Comparison of ENCODE assay signal across 23 mouse cellular contexts in genomic region chr19:21624148-21624535, GRCm38 (mm10). TPM values are rescaled to one million over a fixed set of nuclear protein-coding genes. Genes with fewer than 3 reads are reported as not detected.
DNase-seq lines count a peak whose midpoint lies in the region; ATAC-seq and TF ChIP-seq lines count a peak whose summit lies in the region.
"Had no signal": no experiment of that assay in that cellular context is flagged by ENCODE, and none has a peak within 500 bp of the region (broad histone marks: within the 10 kb centered on the region; RNA-seq: fewer than 3 reads in every experiment).

No protein-coding gene starts in this region.

- no peak overlapping the region for H3K4me2 ChIP-seq in intestine, postnatal 0 days (replicated peaks; ENCODE audit: low read depth)
- no peak overlapping the region for H3K4me2 ChIP-seq in intestine, embryonic 16.5 days (ENCODE audit: low read depth, low read length)
- no peak overlapping the region for H3K4me2 ChIP-seq in liver, embryonic 12.5 days
- H3K4me2 ChIP-seq: forebrain, embryonic 13.5 days; heart, embryonic 11.5 days; heart, embryonic 15.5 days; hindbrain, embryonic 13.5 days; intestine, embryonic 15.5 days had no signal

- H3K36me3 ChIP-seq in intestine, postnatal 0 days (ENCODE audit: control insufficient read depth, insufficient read depth), result no peaks in the 10 kb centered on the region
- H3K36me3 ChIP-seq in intestine, embryonic 16.5 days (ENCODE audit: control insufficient read depth, insufficient read depth, low read length), result no peaks in the 10 kb centered on the region
- H3K36me3 ChIP-seq in liver, adult 2 months (ENCODE audit: control insufficient read depth, insufficient read depth, low read length), result no peaks in the 10 kb centered on the region
- no peaks in the 10 kb centered on the region for H3K36me3 ChIP-seq in liver, embryonic 12.5 days
- H3K36me3 ChIP-seq: forebrain, embryonic 10.5 days; G1E; heart, embryonic 15.5 days; hindbrain, embryonic 10.5 days; hindbrain, embryonic 13.5 days; intestine, embryonic 15.5 days had no signal

- H3K27me3 ChIP-seq in intestine, postnatal 0 days (replicated peaks; ENCODE audit: control insufficient read depth, insufficient read depth, low read length), result no peaks in the 10 kb centered on the region
- no peaks in the 10 kb centered on the region for H3K27me3 ChIP-seq in intestine, embryonic 16.5 days (replicated peaks; ENCODE audit: control insufficient read depth, insufficient read depth, low read length)
- H3K27me3 ChIP-seq in liver, adult 2 months (ENCODE audit: control insufficient read depth, insufficient read depth, low read length), result no peaks in the 10 kb centered on the region
- no peaks in the 10 kb centered on the region for H3K27me3 ChIP-seq in liver, embryonic 12.5 days (replicated peaks)
- H3K27me3 ChIP-seq: CH12.LX; forebrain, embryonic 13.5 days; heart, embryonic 15.5 days; hindbrain, embryonic 13.5 days; intestine, embryonic 15.5 days; Patski had no signal

- peak; percentile 17; the same call in 1 of the 2 replicates for ATAC-seq in intestine, postnatal 0 days
- ATAC-seq in intestine, embryonic 16.5 days, result no peak; the same call in 1 of the 2 replicates
- no peak for ATAC-seq in liver, embryonic 12.5 days
- ATAC-seq: forebrain, embryonic 13.5 days; forebrain, embryonic 16.5 days; hindbrain, embryonic 16.5 days; Patski had no signal

- no peak for TF ChIP-seq CTCF in intestine, postnatal 0 days (IDR thresholded peaks at IDR 0.05; ENCODE audit: low read depth)
- no peak for TF ChIP-seq CTCF in liver, adult 2 months (IDR thresholded peaks at IDR 0.05; ENCODE audit: low read depth, low read length)

- 60% methylated on average over 4 of the region's 4 CpGs for WGBS in intestine, postnatal 0 days
- WGBS in intestine, embryonic 16.5 days, result 88% methylated on average over 4 of the region's 4 CpGs
- WGBS in liver, adult 2 months, result 40% methylated on average over 4 of the region's 4 CpGs
- 84% methylated on average over 4 of the region's 4 CpGs for WGBS in liver, embryonic 12.5 days (ENCODE audit: insufficient replicate concordance)

- H3K4me1 ChIP-seq in intestine, postnatal 0 days (replicated peaks; ENCODE audit: control insufficient read depth, insufficient read depth, low read length), result peaks cover 10% of the 10 kb centered on the region; the same call in 1 of the 2 replicates
- no peaks in the 10 kb centered on the region for H3K4me1 ChIP-seq in intestine, embryonic 16.5 days (ENCODE audit: control insufficient read depth, insufficient read depth, low read length)
- peaks cover 20% of the 10 kb centered on the region for H3K4me1 ChIP-seq in liver, adult 2 months (ENCODE audit: control insufficient read depth, insufficient read depth, low read length)
- peaks cover 10% of the 10 kb centered on the region for H3K4me1 ChIP-seq in liver, embryonic 12.5 days
- H3K4me1 ChIP-seq: heart, embryonic 15.5 days; hindbrain, embryonic 13.5 days; intestine, embryonic 15.5 days had no signal

- peak; percentile 22 for DNase-seq in adrenal gland, postnatal 14 days
- no peak for DNase-seq in adrenal gland, postnatal 10 days
- peak; percentile 77 for DNase-seq in liver, adult 2 months (ENCODE audit: extremely low read depth, low read depth, low spot score)
- DNase-seq: cerebellum, adult 9-10 months; gastrocnemius, postnatal 10 days; gastrocnemius, postnatal 36 days; heart, postnatal 10 days; heart, postnatal 36 days had no signal

- no peak for TF ChIP-seq POLR2A in liver, adult 2 months (IDR thresholded peaks at IDR 0.05; ENCODE audit: extremely low read depth, insufficient read depth, low read length)

- H3K4me3 ChIP-seq in intestine, postnatal 0 days (ENCODE audit: low read depth, low read length), result no peak overlapping the region
- H3K4me3 ChIP-seq in intestine, embryonic 16.5 days (ENCODE audit: low read length), result no peak overlapping the region
- H3K4me3 ChIP-seq in liver, adult 2 months (ENCODE audit: insufficient read depth, low read depth, low read length), result no peak overlapping the region
- H3K4me3 ChIP-seq in liver, embryonic 12.5 days, result no peak overlapping the region
- H3K4me3 ChIP-seq: forebrain, embryonic 10.5 days; forebrain, embryonic 13.5 days; heart, embryonic 15.5 days; hindbrain, embryonic 10.5 days; hindbrain, embryonic 13.5 days; intestine, embryonic 15.5 days had no signal

- H3K79me2 ChIP-seq in liver, adult 2 months (ENCODE audit: control insufficient read depth, insufficient read depth, low read length), result peaks cover 24% of the 10 kb centered on the region; the same call in 1 of the 2 replicates

- no peak overlapping the region for H3K27ac ChIP-seq in intestine, postnatal 0 days (ENCODE audit: low read depth, low read length)
- no peak overlapping the region for H3K27ac ChIP-seq in intestine, embryonic 16.5 days (ENCODE audit: low read length)
- peak overlapping the region; percentile 87 for H3K27ac ChIP-seq in liver, adult 2 months (replicated peaks; ENCODE audit: insufficient read depth, low read depth, low read length)
- H3K27ac ChIP-seq in liver, embryonic 12.5 days, result no peak overlapping the region
- H3K27ac ChIP-seq: forebrain, embryonic 10.5 days; forebrain, embryonic 13.5 days; heart, embryonic 15.5 days; hindbrain, embryonic 10.5 days; hindbrain, embryonic 13.5 days; intestine, embryonic 15.5 days had no signal

- no peak overlapping the region for H3K9ac ChIP-seq in intestine, postnatal 0 days (ENCODE audit: low read depth, low read length)
- H3K9ac ChIP-seq in intestine, embryonic 16.5 days (ENCODE audit: low read depth, low read length), result no peak overlapping the region
- H3K9ac ChIP-seq in liver, adult 2 months (ENCODE audit: low read depth, low read length), result no peak overlapping the region
- no peak overlapping the region for H3K9ac ChIP-seq in liver, embryonic 12.5 days
- H3K9ac ChIP-seq: forebrain, embryonic 13.5 days; heart, embryonic 15.5 days; hindbrain, embryonic 13.5 days; intestine, embryonic 15.5 days had no signal

- H3K9me3 ChIP-seq in intestine, postnatal 0 days (ENCODE audit: control insufficient read depth), result no peaks in the 10 kb centered on the region
- H3K9me3 ChIP-seq in intestine, embryonic 16.5 days (ENCODE audit: control insufficient read depth, low read length), result no peaks in the 10 kb centered on the region
- no peaks in the 10 kb centered on the region for H3K9me3 ChIP-seq in liver, embryonic 12.5 days (replicated peaks)
- H3K9me3 ChIP-seq: forebrain, embryonic 10.5 days; forebrain, embryonic 13.5 days; G1E; heart, embryonic 15.5 days; hindbrain, embryonic 10.5 days; hindbrain, embryonic 13.5 days; intestine, embryonic 15.5 days had no signal

RNA-seq across cellular contexts. Expression of gene 1110059E24Rik, which starts 28.6 kb away (rescaled TPM):
- total RNA-seq in adrenal gland, postnatal 14 days (2021), result 30.0 and 30.5 TPM in 2 replicates
- 10 to 100 TPM; 31.6 to 36.4 TPM for total RNA-seq in adrenal gland, postnatal 10 days (2021)
- 45.9 and 46.5 TPM in 2 replicates for polyA plus RNA-seq in intestine, postnatal 0 days (2015; fragmentation: Nextera tagmentation; extraction: Ambion mirVana)
- polyA plus RNA-seq in intestine, embryonic 16.5 days (2015; fragmentation: Nextera tagmentation; extraction: Ambion mirVana), result 63.4 and 63.9 TPM in 2 replicates
- 18.2 and 24.4 TPM in 2 replicates for total RNA-seq in liver, adult 2 months (2014; rRNA removed)
- 3.5 TPM in 2 replicates for polyA plus RNA-seq in liver, adult 2 months (2012; rRNA removed)
- polyA plus RNA-seq in liver, embryonic 12.5 days (2016; fragmentation: Nextera tagmentation; extraction: Ambion mirVana), result 17.6 and 19.6 TPM in 2 replicates

RNA-seq across cellular contexts. Expression of gene Abhd17b, which starts 28.8 kb away (rescaled TPM):
- 50.0 and 54.5 TPM in 2 replicates for total RNA-seq in adrenal gland, postnatal 14 days (2021)
- 10 to 100 TPM; 52.8 to 52.9 TPM for total RNA-seq in adrenal gland, postnatal 10 days (2021)
- 26.0 and 29.1 TPM in 2 replicates for polyA plus RNA-seq in intestine, postnatal 0 days (2015; fragmentation: Nextera tagmentation; extraction: Ambion mirVana)
- 7.3 and 15.9 TPM in 2 replicates for polyA plus RNA-seq in intestine, embryonic 16.5 days (2015; fragmentation: Nextera tagmentation; extraction: Ambion mirVana)
- 14.0 and 16.6 TPM in 2 replicates for total RNA-seq in liver, adult 2 months (2014; rRNA removed)
- 7.2 and 7.6 TPM in 2 replicates for polyA plus RNA-seq in liver, adult 2 months (2012; rRNA removed)
- 12.6 and 12.9 TPM in 2 replicates for polyA plus RNA-seq in liver, embryonic 12.5 days (2016; fragmentation: Nextera tagmentation; extraction: Ambion mirVana)
